Mouse (Mus musculus) erythroblast, embryonic 14.5 days (primary cell): Measurements from ENCODE around the gene Eed.

Source experiments
- GATA1 ChIP-seq: IDR thresholded peaks from 2 replicates; pipeline ENCODE4 v1.6.1; 2012; ENCODE audit warnings: low read length, inconsistent platforms, mixed read lengths
- TAL1 ChIP-seq: IDR thresholded peaks from 3 replicates; pipeline ENCODE4 v1.6.1; 2012; ENCODE audit warnings: low read length, inconsistent platforms, mixed read lengths

DNA sequence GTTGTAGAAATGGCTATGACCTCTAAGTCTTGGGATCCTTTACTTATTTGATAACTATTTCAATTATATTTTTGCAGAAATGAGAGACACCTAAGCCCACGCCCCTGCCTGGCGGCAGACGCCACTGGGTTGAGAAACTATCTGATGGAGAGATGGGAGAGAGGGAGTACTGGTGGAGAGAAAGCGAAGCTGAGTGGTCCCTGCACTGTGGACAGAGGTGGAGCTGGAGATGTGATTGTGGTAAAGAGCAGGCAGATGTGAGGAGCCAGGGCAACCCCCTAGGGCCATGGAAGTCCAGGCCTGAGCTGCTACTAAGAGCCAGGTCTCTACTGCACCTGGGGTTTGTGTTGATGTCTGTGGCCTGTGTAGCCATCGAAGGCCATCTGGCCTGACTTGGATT, 18.7 kb upstream of the Eed start:
- TF ChIP-seq GATA1 (no peak), TAL1 (no peak)
